Mouse (Mus musculus) heart, embryonic 12.5 days (tissue): ENCODE results near the gene 1700021F05Rik. TPM values are rescaled to one million over a fixed set of nuclear protein-coding genes. Genes with fewer than 3 reads are reported as not detected.

Source experiments
- ATAC-seq: fragments of 200-750 bp; cut with Nextera tagmentation; 2 replicates; pipeline ENCODE4 v1.8.0; 2017; ENCODE audit warnings: moderate TSS enrichment, moderate library complexity; ENCODE audit not compliant: insufficient number of reproducible peaks, low FRiP score
- H3K27ac ChIP-seq: fragments of 300-500 bp; sonication (generic); 2 replicates; pipeline ENCODE4 v1.5.1; 2016; ENCODE audit warnings: mild to moderate bottlenecking, moderate library complexity; ENCODE audit not compliant: poor library complexity, severe bottlenecking
- H3K27me3 ChIP-seq: fragments of 300-500 bp; sonication (generic); replicated peaks from 2 replicates; pipeline ENCODE4 v1.6.1; 2016; ENCODE audit warnings: mild to moderate bottlenecking, moderate library complexity
- H3K36me3 ChIP-seq: fragments of 300-500 bp; sonication (generic); 2 replicates; pipeline ENCODE4 v1.6.1; 2016; ENCODE audit warnings: mild to moderate bottlenecking, moderate library complexity
- H3K4me1 ChIP-seq: fragments of 300-500 bp; sonication (generic); replicated peaks from 2 replicates; pipeline ENCODE4 v1.6.1; 2016; ENCODE audit warnings: mild to moderate bottlenecking
- H3K4me2 ChIP-seq: fragments of 300-500 bp; sonication (generic); 2 replicates; pipeline ENCODE4 v1.6.1; 2016; ENCODE audit warnings: mild to moderate bottlenecking, moderate library complexity
- H3K4me3 ChIP-seq: fragments of 300-500 bp; sonication (generic); 2 replicates; pipeline ENCODE4 v1.5.1; 2016; ENCODE audit warnings: mild to moderate bottlenecking
- H3K9ac ChIP-seq: fragments of 300-500 bp; sonication (generic); 2 replicates; pipeline ENCODE4 v1.6.1; 2016; ENCODE audit warnings: mild to moderate bottlenecking, moderate library complexity
- H3K9me3 ChIP-seq: fragments of 300-500 bp; sonication (generic); replicated peaks from 2 replicates; pipeline ENCODE4 v1.6.1; 2016; ENCODE audit warnings: mild to moderate bottlenecking, moderate library complexity
- WGBS: fragments of 180-500 bp; shearing (Covaris S2); methylation state at CpG from one replicate; pipeline ENCODE4 v1.1.7; 2016; 5-methylcytosine and 5-hydroxymethylcytosine counted together
- polyA plus RNA-seq: library from polyadenylated mRNA; unstranded; fragments of >200 nt; fragmentation: Nextera tagmentation; extraction: Ambion mirVana; gene quantifications from 2 replicates; pipeline ENCODE4 v1.2.1, GENCODE M21; 2016

Gene 1700021F05Rik
- polyA plus RNA-seq, 1 experiment from 2014 or later, result 81.8 TPM

GRCm38 (mm10) chr10:43577299-43577996 lies 36.7 kb upstream of the 1700021F05Rik start:
- peak overlapping the region; percentile 35 for H3K9ac ChIP-seq
- H3K36me3 ChIP-seq, result peaks cover under 1% of the 10 kb centered on the region; the same call in 1 of the 2 replicates
- H3K4me2 ChIP-seq, result peak overlapping the region; percentile 94
- no peak overlapping the region for H3K27ac ChIP-seq
- H3K9me3 ChIP-seq, result no peaks in the 10 kb centered on the region
- 22% methylated on average over 19 of the region's 19 CpGs for WGBS
- no peak for ATAC-seq
- H3K27me3 ChIP-seq, result no peaks in the 10 kb centered on the region
- H3K4me3 ChIP-seq, result peak overlapping the region; percentile 38
- H3K4me1 ChIP-seq, result no peaks in the 10 kb centered on the region; the same call in 1 of the 2 replicates

- H3K27me3 ChIP-seq, result no peaks in the 10 kb centered on the region
- no peak overlapping the region for H3K9ac ChIP-seq
- H3K4me1 ChIP-seq, result no peaks in the 10 kb centered on the region
- H3K4me3 ChIP-seq, result no peak overlapping the region
- no peak for ATAC-seq
- 3% methylated on average over 3 of the region's 3 CpGs for WGBS
- no peaks in the 10 kb centered on the region for H3K36me3 ChIP-seq
- no peak overlapping the region for H3K27ac ChIP-seq
- H3K9me3 ChIP-seq, result peaks cover 6% of the 10 kb centered on the region
- no peak overlapping the region for H3K4me2 ChIP-seq
Measured at GRCm38 (mm10) chr10:43574956-43575355, 34.2 kb upstream of the 1700021F05Rik start.

GRCm38 (mm10) chr10:43574352-43574751 lies 33.6 kb upstream of the 1700021F05Rik start:
- H3K4me1 ChIP-seq, result no peaks in the 10 kb centered on the region
- H3K9me3 ChIP-seq, result peaks cover 6% of the 10 kb centered on the region
- H3K4me3 ChIP-seq, result no peak overlapping the region
- H3K4me2 ChIP-seq, result no peak overlapping the region
- no peak overlapping the region for H3K27ac ChIP-seq
- WGBS, result 62% methylated on average over 2 of the region's 2 CpGs
- no peaks in the 10 kb centered on the region for H3K27me3 ChIP-seq
- H3K36me3 ChIP-seq, result no peaks in the 10 kb centered on the region
- no peak for ATAC-seq
- no peak overlapping the region for H3K9ac ChIP-seq

GRCm38 (mm10) chr10:43561311-43561710 lies 20.5 kb upstream of the 1700021F05Rik start:
- H3K27ac ChIP-seq, result no peak overlapping the region
- no peaks in the 10 kb centered on the region for H3K27me3 ChIP-seq
- no peaks in the 10 kb centered on the region for H3K36me3 ChIP-seq
- no peak overlapping the region for H3K9ac ChIP-seq
- H3K9me3 ChIP-seq, result no peaks in the 10 kb centered on the region
- H3K4me3 ChIP-seq, result no peak overlapping the region
- WGBS, result 83% methylated on average over 2 of the region's 2 CpGs
- H3K4me1 ChIP-seq, result no peaks in the 10 kb centered on the region
- ATAC-seq, result no peak
- H3K4me2 ChIP-seq, result no peak overlapping the region

- Histone ChIP-seq H3K9me3 (no peaks in the 10 kb centered on the region), H3K36me3 (no peaks in the 10 kb centered on the region), H3K27me3 (no peaks in the 10 kb centered on the region), H3K27ac (no peak overlapping the region), H3K4me1 (no peaks in the 10 kb centered on the region), H3K9ac (no peak overlapping the region), H3K4me3 (no peak overlapping the region), H3K4me2 (no peak overlapping the region)
- WGBS, result 27% methylated on average over 2 of the region's 2 CpGs
- ATAC-seq, result no peak
Measured at GRCm38 (mm10) chr10:43560765-43561164, 20.0 kb upstream of the 1700021F05Rik start.

GRCm38 (mm10) chr10:43559313-43559712 lies 18.5 kb upstream of the 1700021F05Rik start:
- H3K9ac ChIP-seq, result no peak overlapping the region
- no peaks in the 10 kb centered on the region for H3K4me1 ChIP-seq
- H3K27me3 ChIP-seq, result no peaks in the 10 kb centered on the region
- no peaks in the 10 kb centered on the region for H3K36me3 ChIP-seq
- H3K4me3 ChIP-seq, result no peak overlapping the region
- no peaks in the 10 kb centered on the region for H3K9me3 ChIP-seq
- no peak for ATAC-seq
- H3K27ac ChIP-seq, result no peak overlapping the region
- no peak overlapping the region for H3K4me2 ChIP-seq
- 61% methylated on average over 11 of the region's 11 CpGs for WGBS

GRCm38 (mm10) chr10:43557630-43558165 lies 16.9 kb upstream of the 1700021F05Rik start:
- no peaks in the 10 kb centered on the region for H3K27me3 ChIP-seq
- 0 out of 2 replicates have a peak, but pooled peaks cover 3% of the 10 kb centered on the region for H3K9me3 ChIP-seq
- no peak for ATAC-seq
- no peaks in the 10 kb centered on the region for H3K36me3 ChIP-seq
- no peak overlapping the region for H3K27ac ChIP-seq
- H3K4me2 ChIP-seq, result no peak overlapping the region
- no peak overlapping the region for H3K4me3 ChIP-seq
- H3K9ac ChIP-seq, result no peak overlapping the region
- H3K4me1 ChIP-seq, result no peaks in the 10 kb centered on the region
- WGBS, result 80% methylated on average over 5 of the region's 5 CpGs

GRCm38 (mm10) chr10:43551388-43551787 lies 10.6 kb upstream of the 1700021F05Rik start:
- Histone ChIP-seq H3K4me2 (no peak overlapping the region), H3K36me3 (no peaks in the 10 kb centered on the region), H3K27ac (no peak overlapping the region), H3K4me3 (no peak overlapping the region), H3K4me1 (no peaks in the 10 kb centered on the region), H3K9me3 (0 out of 2 replicates have a peak, but pooled peaks cover 3% of the 10 kb centered on the region), H3K27me3 (no peaks in the 10 kb centered on the region), H3K9ac (no peak overlapping the region)
- WGBS, result 23% methylated on average over 3 of the region's 3 CpGs
- ATAC-seq, result no peak

- no peak for ATAC-seq
- no peaks in the 10 kb centered on the region for H3K36me3 ChIP-seq
- H3K9ac ChIP-seq, result no peak overlapping the region
- no peaks in the 10 kb centered on the region for H3K27me3 ChIP-seq
- no peak overlapping the region for H3K27ac ChIP-seq
- no peaks in the 10 kb centered on the region for H3K4me1 ChIP-seq
- no peak overlapping the region for H3K4me3 ChIP-seq
- H3K4me2 ChIP-seq, result no peak overlapping the region
- 0 out of 2 replicates have a peak, but pooled peaks cover 3% of the 10 kb centered on the region for H3K9me3 ChIP-seq
- WGBS, result 16% methylated on average over 3 of the region's 3 CpGs
Measured at GRCm38 (mm10) chr10:43550923-43551322, 10.1 kb upstream of the 1700021F05Rik start.

GRCm38 (mm10) chr10:43549411-43549810 lies 8.6 kb upstream of the 1700021F05Rik start:
- Histone ChIP-seq H3K4me1 (no peaks in the 10 kb centered on the region), H3K27ac (no peak overlapping the region), H3K9me3 (0 out of 2 replicates have a peak, but pooled peaks cover 3% of the 10 kb centered on the region), H3K4me2 (no peak overlapping the region), H3K9ac (no peak overlapping the region), H3K4me3 (no peak overlapping the region), H3K27me3 (no peaks in the 10 kb centered on the region), H3K36me3 (no peaks in the 10 kb centered on the region)
- 52% methylated on average over 5 of the region's 5 CpGs for WGBS
- ATAC-seq, result no peak

- Histone ChIP-seq H3K9ac (no peak overlapping the region), H3K36me3 (peaks cover 5% of the 10 kb centered on the region; the same call in 1 of the 2 replicates), H3K4me3 (peak overlapping the region; percentile 84), H3K27me3 (no peaks in the 10 kb centered on the region), H3K4me1 (peaks cover 26% of the 10 kb centered on the region), H3K4me2 (peak overlapping the region; percentile 75), H3K9me3 (no peaks in the 10 kb centered on the region), H3K27ac (no peak overlapping the region)
- 51% methylated on average over 7 of the region's 8 CpGs for WGBS
- no peak for ATAC-seq
Measured at GRCm38 (mm10) chr10:43541153-43541544, 355 bp upstream of the 1700021F05Rik start.
